ENCODE assay signal across 8 mouse cellular contexts in genomic region chr6:115674316-115674715, GRCm38 (mm10). TPM values are rescaled to one million over a fixed set of nuclear protein-coding genes. Genes with fewer than 3 reads are reported as not detected.
DNase-seq lines count a peak whose midpoint lies in the region; ATAC-seq and TF ChIP-seq lines count a peak whose summit lies in the region.

No protein-coding gene starts in this region.

- no peak for TF ChIP-seq POLR2A in heart, adult 2 months (IDR thresholded peaks at IDR 0.05; ENCODE audit: insufficient read depth, low read depth, low read length)

- 8% methylated on average over 2 of the region's 2 CpGs for WGBS in heart, adult 2 months
- WGBS in liver, embryonic 11.5 days, result 14% methylated on average over 2 of the region's 2 CpGs

- peak overlapping the region; percentile 90 for H3K4me2 ChIP-seq in liver, embryonic 11.5 days

- H3K9me3 ChIP-seq in liver, embryonic 11.5 days (ENCODE audit: control insufficient read depth, low read length), result no peaks in the 10 kb centered on the region

- H3K4me3 ChIP-seq in heart, adult 2 months, result peak overlapping the region; percentile 74
- peak overlapping the region; percentile 75 for H3K4me3 ChIP-seq in liver, embryonic 11.5 days (ENCODE audit: low read depth, low read length)

- intact Hi-C loops in heart, adult 2 months (cut with DNase I), result no loop called here

- H3K9ac ChIP-seq in heart, adult 2 months (ENCODE audit: low read depth, low read length), result peak overlapping the region; percentile 38; the same call in 1 of the 2 replicates
- peak overlapping the region; percentile 21; the same call in 1 of the 2 replicates for H3K9ac ChIP-seq in liver, embryonic 11.5 days (ENCODE audit: low read depth, low read length)

- H3K4me1 ChIP-seq in heart, adult 2 months (ENCODE audit: control insufficient read depth, insufficient read depth, low read length), result peaks cover 6% of the 10 kb centered on the region
- peaks cover 29% of the 10 kb centered on the region for H3K4me1 ChIP-seq in liver, embryonic 11.5 days (replicated peaks; ENCODE audit: control insufficient read depth, insufficient read depth, low read length)

- DNase-seq in heart, adult 2 months, result no peak
- no peak for DNase-seq in heart, postnatal 4 days
- DNase-seq in retina, embryonic 14.5 days (ENCODE audit: low spot score), result peak; percentile 23
- no peak for DNase-seq in retina, postnatal 1 day
- no peak for DNase-seq in liver, embryonic 11.5 days (ENCODE audit: low spot score)
- peak; percentile 36 for DNase-seq in yolk sac, embryonic 10.5 days (ENCODE audit: low spot score)
- DNase-seq in embryo, embryonic 11 days, result no peak
- DNase-seq in frontal cortex, postnatal 10 days (ENCODE audit: low spot score in 2 of 2), result no peak

- peak overlapping the region; percentile 100 for H3K27ac ChIP-seq in heart, adult 2 months
- no peak overlapping the region for H3K27ac ChIP-seq in liver, embryonic 11.5 days (ENCODE audit: low read depth, low read length)

- peaks cover 9% of the 10 kb centered on the region for H3K79me2 ChIP-seq in heart, adult 2 months (replicated peaks; ENCODE audit: control insufficient read depth, insufficient read depth, low read length)

- peaks cover 15% of the 10 kb centered on the region for H3K36me3 ChIP-seq in heart, adult 2 months (ENCODE audit: control insufficient read depth, insufficient read depth, low read length)
- H3K36me3 ChIP-seq in liver, embryonic 11.5 days (ENCODE audit: control insufficient read depth, insufficient read depth, low read length), result no peaks in the 10 kb centered on the region

- no peaks in the 10 kb centered on the region for H3K27me3 ChIP-seq in heart, adult 2 months (ENCODE audit: control insufficient read depth, insufficient read depth, low read length)
- no peaks in the 10 kb centered on the region for H3K27me3 ChIP-seq in liver, embryonic 11.5 days (replicated peaks; ENCODE audit: control insufficient read depth, insufficient read depth, low read length)

- TF ChIP-seq EP300 in heart, adult 2 months (IDR thresholded peaks at IDR 0.05; ENCODE audit: insufficient read depth, low read depth, low read length), result no peak

- TF ChIP-seq CTCF in heart, adult 2 months (IDR thresholded peaks at IDR 0.05), result no peak

- ATAC-seq in liver, embryonic 11.5 days (replicated peaks; ENCODE audit: low FRiP score), result no peak

RNA-seq across cellular contexts. Expression of gene Raf1, which starts 2.1 kb away (rescaled TPM):
- total RNA-seq in heart, adult 2 months (2021), result 100 to 1,000 TPM; 103 to 109 TPM
- 145 and 186 TPM in 2 replicates for polyA plus RNA-seq in heart, adult 2 months (2012; rRNA removed)
- 100 to 1,000 TPM; 128 to 142 TPM for total RNA-seq in heart, postnatal 4 days (2021)
- polyA plus RNA-seq in liver, embryonic 11.5 days (2014; fragmentation: Nextera tagmentation; extraction: Ambion mirVana), result 70.1 and 70.7 TPM in 2 replicates

Comparison
In these comparisons a context has a peak if more than half of its experiments do, and no peak if none do; other contexts are left out.
1. DNase-seq: peak in retina, embryonic 14.5 days (single experiment) and yolk sac, embryonic 10.5 days (single experiment); none in heart, adult 2 months (0 of 2), heart, postnatal 4 days (single experiment), retina, postnatal 1 day (single experiment), liver, embryonic 11.5 days (single experiment), embryo, embryonic 11 days (single experiment) and frontal cortex, postnatal 10 days (0 of 2).